Mouse (Mus musculus): Measurements from ENCODE around the gene Khsrp.

The Khsrp gene

GRCm38 (mm10) chr17:57030931-57031660, at the start of gene Khsrp:
TSS of gene Khsrp (minus strand) at chr17:57031522.
- Histone ChIP-seq H3K27me3 (ENCODE audit: control insufficient read depth, insufficient read depth, low read length, poor library complexity, severe bottlenecking) (no peaks in the 10 kb centered on the region), H3K36me3 (ENCODE audit: control insufficient read depth, insufficient read depth, low read length, poor library complexity, severe bottlenecking) (peaks cover 4% of the 10 kb centered on the region)
- DNase-seq (ENCODE audit: low read depth, low spot score), result peak; percentile 47

GRCm38 (mm10) chr17:57079919-57080318, 48.6 kb upstream of the Khsrp start:
- DNase-seq (ENCODE audit: low read depth, low spot score), result no peak
- Histone ChIP-seq H3K36me3 (ENCODE audit: control insufficient read depth, insufficient read depth, low read length, poor library complexity, severe bottlenecking) (no peaks in the 10 kb centered on the region), H3K27me3 (ENCODE audit: control insufficient read depth, insufficient read depth, low read length, poor library complexity, severe bottlenecking) (no peaks in the 10 kb centered on the region)

- Histone ChIP-seq H3K36me3 (ENCODE audit: control insufficient read depth, insufficient read depth, low read length, poor library complexity, severe bottlenecking) (no peaks in the 10 kb centered on the region), H3K27me3 (ENCODE audit: control insufficient read depth, insufficient read depth, low read length, poor library complexity, severe bottlenecking) (no peaks in the 10 kb centered on the region)
- DNase-seq (ENCODE audit: low read depth, low spot score), result peak; percentile 81
Observed at GRCm38 (mm10) chr17:57078336-57078735, 47.0 kb upstream of the Khsrp start, which contains the start of gene Dennd1c. TSS of gene Dennd1c (minus strand) at chr17:57078514.

- no peaks in the 10 kb centered on the region for H3K36me3 ChIP-seq (ENCODE audit: control insufficient read depth, insufficient read depth, low read length, poor library complexity, severe bottlenecking)
- no peaks in the 10 kb centered on the region for H3K27me3 ChIP-seq (ENCODE audit: control insufficient read depth, insufficient read depth, low read length, poor library complexity, severe bottlenecking)
- DNase-seq (ENCODE audit: low read depth, low spot score), result no peak
Observed at GRCm38 (mm10) chr17:57076916-57077315, 45.6 kb upstream of the Khsrp start.

GRCm38 (mm10) chr17:57070699-57071098, 39.4 kb upstream of the Khsrp start:
- H3K36me3 ChIP-seq (ENCODE audit: control insufficient read depth, insufficient read depth, low read length, poor library complexity, severe bottlenecking), result peaks cover 11% of the 10 kb centered on the region
- no peak for DNase-seq (ENCODE audit: low read depth, low spot score)
- H3K27me3 ChIP-seq (ENCODE audit: control insufficient read depth, insufficient read depth, low read length, poor library complexity, severe bottlenecking), result no peaks in the 10 kb centered on the region

GRCm38 (mm10) chr17:57070272-57070671, 39.0 kb upstream of the Khsrp start:
- Histone ChIP-seq H3K36me3 (ENCODE audit: control insufficient read depth, insufficient read depth, low read length, poor library complexity, severe bottlenecking) (peaks cover 11% of the 10 kb centered on the region), H3K27me3 (ENCODE audit: control insufficient read depth, insufficient read depth, low read length, poor library complexity, severe bottlenecking) (no peaks in the 10 kb centered on the region)
- no peak for DNase-seq (ENCODE audit: low read depth, low spot score)

GRCm38 (mm10) chr17:57066908-57067307, 35.6 kb upstream of the Khsrp start:
- Histone ChIP-seq H3K36me3 (ENCODE audit: control insufficient read depth, insufficient read depth, low read length, poor library complexity, severe bottlenecking) (peaks cover 11% of the 10 kb centered on the region), H3K27me3 (ENCODE audit: control insufficient read depth, insufficient read depth, low read length, poor library complexity, severe bottlenecking) (no peaks in the 10 kb centered on the region)
- DNase-seq (ENCODE audit: low read depth, low spot score), result no peak

GRCm38 (mm10) chr17:57063031-57063430, 31.7 kb upstream of the Khsrp start:
- H3K27me3 ChIP-seq (ENCODE audit: control insufficient read depth, insufficient read depth, low read length, poor library complexity, severe bottlenecking), result no peaks in the 10 kb centered on the region
- H3K36me3 ChIP-seq (ENCODE audit: control insufficient read depth, insufficient read depth, low read length, poor library complexity, severe bottlenecking), result peaks cover 4% of the 10 kb centered on the region
- DNase-seq (ENCODE audit: low read depth, low spot score), result no peak

GRCm38 (mm10) chr17:57062548-57062947, 31.2 kb upstream of the Khsrp start:
- no peak for DNase-seq (ENCODE audit: low read depth, low spot score)
- Histone ChIP-seq H3K27me3 (ENCODE audit: control insufficient read depth, insufficient read depth, low read length, poor library complexity, severe bottlenecking) (no peaks in the 10 kb centered on the region), H3K36me3 (ENCODE audit: control insufficient read depth, insufficient read depth, low read length, poor library complexity, severe bottlenecking) (peaks cover 4% of the 10 kb centered on the region)

- no peaks in the 10 kb centered on the region for H3K27me3 ChIP-seq (ENCODE audit: control insufficient read depth, insufficient read depth, low read length, poor library complexity, severe bottlenecking)
- DNase-seq (ENCODE audit: low read depth, low spot score), result peak; percentile 84
- peaks cover 4% of the 10 kb centered on the region for H3K36me3 ChIP-seq (ENCODE audit: control insufficient read depth, insufficient read depth, low read length, poor library complexity, severe bottlenecking)
Observed at GRCm38 (mm10) chr17:57062011-57062521, 30.7 kb upstream of the Khsrp start.

GRCm38 (mm10) chr17:57061069-57061468, 29.7 kb upstream of the Khsrp start:
- DNase-seq (ENCODE audit: low read depth, low spot score), result peak; percentile 66
- Histone ChIP-seq H3K27me3 (ENCODE audit: control insufficient read depth, insufficient read depth, low read length, poor library complexity, severe bottlenecking) (no peaks in the 10 kb centered on the region), H3K36me3 (ENCODE audit: control insufficient read depth, insufficient read depth, low read length, poor library complexity, severe bottlenecking) (peaks cover 1% of the 10 kb centered on the region; the same call in 1 of the 2 replicates)

- no peaks in the 10 kb centered on the region for H3K36me3 ChIP-seq (ENCODE audit: control insufficient read depth, insufficient read depth, low read length, poor library complexity, severe bottlenecking)
Observed at GRCm38 (mm10) chr17:57060231-57060801, 29.0 kb upstream of the Khsrp start.

GRCm38 (mm10) chr17:57059486-57059977, 28.2 kb upstream of the Khsrp start, which contains the start of gene Slc25a23:
TSS of gene Slc25a23 (minus strand) at chr17:57059863.
- no peaks in the 10 kb centered on the region for H3K36me3 ChIP-seq (ENCODE audit: control insufficient read depth, insufficient read depth, low read length, poor library complexity, severe bottlenecking)
- no peaks in the 10 kb centered on the region for H3K27me3 ChIP-seq (ENCODE audit: control insufficient read depth, insufficient read depth, low read length, poor library complexity, severe bottlenecking)
- DNase-seq (ENCODE audit: low read depth, low spot score), result peak; percentile 50

More at GRCm38 (mm10) chr17:57060231-57060801, 29.0 kb upstream of the Khsrp start:
- peak; percentile 97 for DNase-seq (ENCODE audit: low read depth, low spot score)
- H3K27me3 ChIP-seq (ENCODE audit: control insufficient read depth, insufficient read depth, low read length, poor library complexity, severe bottlenecking), result no peaks in the 10 kb centered on the region

GRCm38 (mm10) chr17:57058891-57059485, 27.7 kb upstream of the Khsrp start, which contains the start of gene Crb3:
TSS of gene Crb3 (plus strand) at chr17:57059105.
- Histone ChIP-seq H3K36me3 (ENCODE audit: control insufficient read depth, insufficient read depth, low read length, poor library complexity, severe bottlenecking) (no peaks in the 10 kb centered on the region), H3K27me3 (ENCODE audit: control insufficient read depth, insufficient read depth, low read length, poor library complexity, severe bottlenecking) (no peaks in the 10 kb centered on the region)
- DNase-seq (ENCODE audit: low read depth, low spot score), result no peak

- Histone ChIP-seq H3K27me3 (ENCODE audit: control insufficient read depth, insufficient read depth, low read length, poor library complexity, severe bottlenecking) (no peaks in the 10 kb centered on the region), H3K36me3 (ENCODE audit: control insufficient read depth, insufficient read depth, low read length, poor library complexity, severe bottlenecking) (no peaks in the 10 kb centered on the region)
- DNase-seq (ENCODE audit: low read depth, low spot score), result no peak
Observed at GRCm38 (mm10) chr17:57056246-57056645, 24.9 kb upstream of the Khsrp start.
